Mouse (Mus musculus): ENCODE measurements around the gene Rps16. TPM values are rescaled to one million over a fixed set of nuclear protein-coding genes. Genes with fewer than 3 reads are reported as not detected.

Gene Rps16
- total and polyA plus RNA-seq, 2 experiments from 2014 or later = 205 to 595 TPM

GRCm38 (mm10) chr7:28356981-28357380 is 6.5 kb downstream of the Rps16 start:
- no peak for TF ChIP-seq CTCF (IDR thresholded peaks at IDR 0.05; ENCODE audit: low read depth)
- Histone ChIP-seq H3K27me3 (ENCODE audit: insufficient read depth, low read length) (no peaks in the 10 kb centered on the region), H3K4me1 (ENCODE audit: insufficient read depth) (no peaks in the 10 kb centered on the region), H3K4me3 (ENCODE audit: low read depth, low read length) (no peak overlapping the region), H3K4me2 (ENCODE audit: low read depth) (no peak overlapping the region), H3K9me3 (ENCODE audit: low read length) (no peaks in the 10 kb centered on the region), H3K9ac (no peak overlapping the region), H3K27ac (ENCODE audit: low read depth, low read length) (no peak overlapping the region), H3K36me3 (ENCODE audit: insufficient read depth) (peaks cover 56% of the 10 kb centered on the region)
- no peak for ATAC-seq
- 2% methylated on average over 5 of the region's 5 CpGs for WGBS
- no peak for DNase-seq

- no peaks in the 10 kb centered on the region for H3K4me1 ChIP-seq (ENCODE audit: insufficient read depth)
- H3K9ac ChIP-seq = peak overlapping the region; percentile 25; the same call in 1 of the 2 replicates
- H3K4me2 ChIP-seq (ENCODE audit: low read depth) = no peak overlapping the region
- TF ChIP-seq CTCF (IDR thresholded peaks at IDR 0.05; ENCODE audit: low read depth) = no peak
- WGBS = under 1% methylated on average over 5 of the region's 5 CpGs
- ATAC-seq (no peak), DNase-seq (no peak)
- no peaks in the 10 kb centered on the region for H3K27me3 ChIP-seq (ENCODE audit: insufficient read depth, low read length)
- H3K9me3 ChIP-seq (ENCODE audit: low read length) = no peaks in the 10 kb centered on the region
- H3K27ac ChIP-seq (ENCODE audit: low read depth, low read length) = peak overlapping the region; percentile 35; the same call in 1 of the 2 replicates
- H3K4me3 ChIP-seq (ENCODE audit: low read depth, low read length) = no peak overlapping the region
- peaks cover 61% of the 10 kb centered on the region for H3K36me3 ChIP-seq (ENCODE audit: insufficient read depth)
Measured at GRCm38 (mm10) chr7:28357984-28358383, 7.5 kb downstream of the Rps16 start.

DNA sequence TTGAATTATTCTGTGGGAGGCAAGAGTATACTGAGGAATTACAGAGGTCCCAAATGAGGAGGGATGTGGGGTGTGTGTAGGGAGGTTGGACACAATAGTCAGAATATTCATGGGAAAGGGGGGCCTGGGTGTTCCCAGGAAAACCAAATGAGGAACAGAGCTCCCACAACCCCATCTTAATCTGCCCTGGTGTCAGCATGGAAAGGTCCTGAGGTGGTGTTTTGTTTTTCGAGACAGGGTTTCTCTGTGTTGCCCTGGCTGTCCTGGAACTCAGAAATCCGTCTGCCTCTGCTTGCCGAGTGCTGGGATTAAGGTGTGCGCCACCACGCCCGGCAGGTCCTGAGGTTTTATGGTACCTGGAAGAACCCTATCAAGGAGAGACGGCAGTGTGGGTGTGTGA is 8.0 kb downstream of the Rps16 start:
- no peak overlapping the region for H3K9ac ChIP-seq
- H3K27me3 ChIP-seq (ENCODE audit: insufficient read depth, low read length) = no peaks in the 10 kb centered on the region
- no peak overlapping the region for H3K4me3 ChIP-seq (ENCODE audit: low read depth, low read length)
- ATAC-seq = no peak
- no peak overlapping the region for H3K27ac ChIP-seq (ENCODE audit: low read depth, low read length)
- WGBS = 50% methylated on average over 7 of the region's 7 CpGs
- TF ChIP-seq CTCF (IDR thresholded peaks at IDR 0.05; ENCODE audit: low read depth) = no peak
- no peaks in the 10 kb centered on the region for H3K9me3 ChIP-seq (ENCODE audit: low read length)
- peaks cover 56% of the 10 kb centered on the region for H3K36me3 ChIP-seq (ENCODE audit: insufficient read depth)
- no peak for DNase-seq
- no peaks in the 10 kb centered on the region for H3K4me1 ChIP-seq (ENCODE audit: insufficient read depth)
- H3K4me2 ChIP-seq (ENCODE audit: low read depth) = no peak overlapping the region

- H3K36me3 ChIP-seq (ENCODE audit: insufficient read depth) = peaks cover 48% of the 10 kb centered on the region
Measured at GRCm38 (mm10) chr7:28359854-28360253, 9.4 kb downstream of the Rps16 start.

GRCm38 (mm10) chr7:28360291-28360690 is 9.8 kb downstream of the Rps16 start:
- no peak for TF ChIP-seq CTCF (IDR thresholded peaks at IDR 0.05; ENCODE audit: low read depth)
- Histone ChIP-seq H3K27me3 (ENCODE audit: insufficient read depth, low read length) (no peaks in the 10 kb centered on the region), H3K4me1 (ENCODE audit: insufficient read depth) (no peaks in the 10 kb centered on the region), H3K9me3 (ENCODE audit: low read length) (no peaks in the 10 kb centered on the region), H3K27ac (ENCODE audit: low read depth, low read length) (no peak overlapping the region), H3K4me2 (ENCODE audit: low read depth) (no peak overlapping the region), H3K4me3 (ENCODE audit: low read depth, low read length) (no peak overlapping the region), H3K36me3 (ENCODE audit: insufficient read depth) (peaks cover 47% of the 10 kb centered on the region), H3K9ac (no peak overlapping the region)
- ATAC-seq = no peak
- no peak for DNase-seq
- 95% methylated on average over 6 of the region's 6 CpGs for WGBS

More at GRCm38 (mm10) chr7:28359854-28360253, 9.4 kb downstream of the Rps16 start:
- Histone ChIP-seq H3K9me3 (ENCODE audit: low read length) (no peaks in the 10 kb centered on the region), H3K27ac (ENCODE audit: low read depth, low read length) (no peak overlapping the region), H3K27me3 (ENCODE audit: insufficient read depth, low read length) (no peaks in the 10 kb centered on the region), H3K9ac (no peak overlapping the region), H3K4me1 (ENCODE audit: insufficient read depth) (no peaks in the 10 kb centered on the region), H3K4me3 (ENCODE audit: low read depth, low read length) (no peak overlapping the region), H3K4me2 (ENCODE audit: low read depth) (no peak overlapping the region)
- ATAC-seq = no peak
- 85% methylated on average over 10 of the region's 10 CpGs for WGBS
- TF ChIP-seq CTCF (IDR thresholded peaks at IDR 0.05; ENCODE audit: low read depth) = no peak
- no peak for DNase-seq

- ATAC-seq (no peak), DNase-seq (no peak)
- H3K4me3 ChIP-seq (ENCODE audit: low read depth, low read length) = no peak overlapping the region
- no peaks in the 10 kb centered on the region for H3K4me1 ChIP-seq (ENCODE audit: insufficient read depth)
- no peak overlapping the region for H3K9ac ChIP-seq
- peaks cover 52% of the 10 kb centered on the region for H3K36me3 ChIP-seq (ENCODE audit: insufficient read depth)
- WGBS = 95% methylated on average over 20 of the region's 20 CpGs
- no peak overlapping the region for H3K4me2 ChIP-seq (ENCODE audit: low read depth)
- no peaks in the 10 kb centered on the region for H3K9me3 ChIP-seq (ENCODE audit: low read length)
- H3K27me3 ChIP-seq (ENCODE audit: insufficient read depth, low read length) = no peaks in the 10 kb centered on the region
- TF ChIP-seq CTCF (IDR thresholded peaks at IDR 0.05; ENCODE audit: low read depth) = no peak
- no peak overlapping the region for H3K27ac ChIP-seq (ENCODE audit: low read depth, low read length)
Measured at GRCm38 (mm10) chr7:28361647-28362341, 11.3 kb downstream of the Rps16 start.

- Histone ChIP-seq H3K4me3 (ENCODE audit: low read depth, low read length) (no peak overlapping the region), H3K36me3 (ENCODE audit: insufficient read depth) (peaks cover 52% of the 10 kb centered on the region), H3K9ac (no peak overlapping the region), H3K4me1 (ENCODE audit: insufficient read depth) (no peaks in the 10 kb centered on the region), H3K27me3 (ENCODE audit: insufficient read depth, low read length) (no peaks in the 10 kb centered on the region), H3K4me2 (ENCODE audit: low read depth) (no peak overlapping the region), H3K9me3 (ENCODE audit: low read length) (no peaks in the 10 kb centered on the region), H3K27ac (ENCODE audit: low read depth, low read length) (no peak overlapping the region)
- WGBS = 89% methylated on average over 16 of the region's 16 CpGs
- no peak for TF ChIP-seq CTCF (IDR thresholded peaks at IDR 0.05; ENCODE audit: low read depth)
- DNase-seq = no peak
- no peak for ATAC-seq
Measured at GRCm38 (mm10) chr7:28362441-28363060, 12.1 kb downstream of the Rps16 start.
